Mouse (Mus musculus): ENCODE results near the gene Tspan5.

DNA sequence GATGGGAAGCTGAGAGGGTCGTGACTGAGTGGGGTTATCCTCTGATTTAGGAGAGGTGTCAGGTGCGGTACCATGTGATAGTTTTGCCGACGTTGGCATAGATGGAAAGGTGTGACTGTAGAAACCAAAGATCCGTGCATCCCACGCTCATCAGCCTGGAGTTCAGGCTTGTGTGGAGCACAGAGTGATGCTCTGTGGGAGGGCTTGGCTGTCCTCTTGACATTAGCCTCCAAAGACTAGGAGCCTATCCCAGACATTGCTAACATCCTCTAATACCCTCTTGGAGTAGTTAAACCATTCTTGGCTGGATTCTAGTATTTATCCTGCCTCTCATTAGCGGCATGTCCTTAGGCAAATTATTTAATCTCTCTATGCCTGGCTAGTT is 42.6 kb downstream of the Tspan5 start:
- TF ChIP-seq CTCF (IDR thresholded peaks at IDR 0.05; ENCODE audit: low read depth) (no peak), EP300 (IDR thresholded peaks at IDR 0.05; ENCODE audit: low read depth) (no peak)
